Mouse (Mus musculus) C2C12 (cell line): Measurements from ENCODE around the gene Cyth1. TPM values are rescaled to one million over a fixed set of nuclear protein-coding genes. Genes with fewer than 3 reads are reported as not detected.

ENCODE experiments used
- H3K27me3 ChIP-seq: one replicate; pipeline ENCODE4 v1.6.1; 2011; ENCODE audit not compliant: control insufficient read depth, insufficient read depth, insufficient read length
- H3K36me3 ChIP-seq: one replicate; pipeline ENCODE4 v1.6.1; 2011; ENCODE audit not compliant: control insufficient read depth, insufficient read depth
- H3K4me3 ChIP-seq: one replicate; pipeline ENCODE4 v1.5.1; 2011; ENCODE audit warnings: mild to moderate bottlenecking, control low read depth; ENCODE audit not compliant: poor library complexity, insufficient read depth, severe bottlenecking
- H3K79me2 ChIP-seq: one replicate; pipeline ENCODE4 v1.6.1; 2011; ENCODE audit not compliant: control insufficient read depth, insufficient read depth
- H3K79me3 ChIP-seq: one replicate; pipeline ENCODE4 v1.6.1; 2011; ENCODE audit warnings: low read depth, control low read depth
- H3ac ChIP-seq: one replicate; pipeline ENCODE3; 2011; ENCODE audit warnings: low read depth; ENCODE audit not compliant: control insufficient read depth, insufficient read length
- CEBPB ChIP-seq: IDR thresholded peaks from one replicate; pipeline ENCODE4 v1.6.1; 2011; ENCODE audit warnings: low read depth, mild to moderate bottlenecking, control low read depth, moderate library complexity
- MYOD1 ChIP-seq: IDR thresholded peaks from one replicate; pipeline ENCODE4 v1.6.1; 2011; ENCODE audit warnings: low read depth; ENCODE audit not compliant: control insufficient read depth, insufficient read length
- polyA plus RNA-seq: library from polyadenylated mRNA; unstranded; fragments of >200 nt; fragmentation: generic; extraction: Trizol; gene quantifications from one replicate; pipeline ENCODE4 v1.2.1, GENCODE M21; 2012; ENCODE audit warnings: missing spikeins

Gene Cyth1
- polyA plus RNA-seq, 1 experiment = 7.9 TPM

DNA sequence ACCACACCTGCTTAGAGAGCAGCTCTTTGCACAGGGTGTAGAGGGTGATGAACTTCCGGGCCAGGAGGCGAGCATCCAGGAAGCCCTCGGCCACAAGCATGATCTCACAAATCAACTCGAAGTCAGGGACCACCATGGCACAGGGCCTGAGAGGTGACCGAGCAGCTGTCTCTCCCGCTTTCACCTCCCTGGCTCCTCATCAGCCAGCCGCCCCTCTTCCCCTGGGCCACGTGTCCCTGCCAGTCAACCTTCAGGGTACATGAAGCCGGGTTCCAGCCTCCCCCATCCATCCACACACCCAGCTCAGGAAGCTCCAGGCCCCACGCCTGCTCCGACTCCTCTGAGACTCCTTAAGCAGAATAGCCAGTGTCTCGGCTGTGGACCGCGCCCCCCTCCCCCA is 166.1 kb downstream of the Cyth1 start:
- no peak overlapping the region for H3K4me3 ChIP-seq
- no peaks in the 10 kb centered on the region for H3K79me2 ChIP-seq
- H3ac ChIP-seq = no peak overlapping the region
- TF ChIP-seq CEBPB (no peak), MYOD1 (peak; percentile 63)
- H3K27me3 ChIP-seq = peaks cover 51% of the 10 kb centered on the region
- no peaks in the 10 kb centered on the region for H3K79me3 ChIP-seq
- no peaks in the 10 kb centered on the region for H3K36me3 ChIP-seq

Other genes with a start within 250 kb of the Cyth1 start
- gene Dnah17, start 118.0 kb downstream of the Cyth1 start, polyA plus RNA-seq = 0.13 TPM
- 14.8 TPM for gene Usp36, start 41.7 kb upstream of the Cyth1 start, polyA plus RNA-seq
- 1.4 TPM for gene Cep295nl, start 93.9 kb upstream of the Cyth1 start, polyA plus RNA-seq
- 372 TPM for gene Timp2, start 107.1 kb upstream of the Cyth1 start, polyA plus RNA-seq
- gene Lgals3bp, start 153.5 kb upstream of the Cyth1 start, polyA plus RNA-seq = 6.6 TPM
- gene Cant1, start 170.5 kb upstream of the Cyth1 start, polyA plus RNA-seq = 29.7 TPM
- 2.0 TPM for gene C1qtnf1, start 179.6 kb upstream of the Cyth1 start, polyA plus RNA-seq
- 2.1 TPM for gene Engase, start 228.2 kb upstream of the Cyth1 start, polyA plus RNA-seq